Mouse (Mus musculus) liver, embryonic 11.5 days (tissue): Measurements from ENCODE around the gene Alg12. TPM values are rescaled to one million over a fixed set of nuclear protein-coding genes. Genes with fewer than 3 reads are reported as not detected.
A peak's percentile ranks its signal among the peaks of the same experiment; 100 is the strongest.

Source experiments
- ATAC-seq: fragments of 200-750 bp; cut with Nextera tagmentation; replicated peaks from 2 replicates; pipeline ENCODE4 v1.8.0; 2017; ENCODE audit warnings: moderate number of reproducible peaks, mild to moderate bottlenecking, moderate TSS enrichment, moderate library complexity; ENCODE audit not compliant: low FRiP score
- DNase-seq: peaks from one replicate; pipeline ENCODE4 v3.0.0-alpha.2; 2017; ENCODE audit warnings: low spot score
- H3K27ac ChIP-seq: fragments of 300-500 bp; sonication (generic); 2 replicates; pipeline ENCODE4 v1.5.1; 2014; ENCODE audit warnings: mild to moderate bottlenecking, low read depth, low read length, control low read depth
- H3K27me3 ChIP-seq: fragments of 300-500 bp; sonication (generic); replicated peaks from 2 replicates; pipeline ENCODE4 v1.6.1; 2014; ENCODE audit warnings: low read length, mixed read lengths; ENCODE audit not compliant: control insufficient read depth, insufficient read depth
- H3K36me3 ChIP-seq: fragments of 300-500 bp; sonication (generic); 2 replicates; pipeline ENCODE4 v1.6.1; 2014; ENCODE audit warnings: mild to moderate bottlenecking, low read length, moderate library complexity, mixed read lengths; ENCODE audit not compliant: control insufficient read depth, insufficient read depth
- H3K4me1 ChIP-seq: fragments of 300-500 bp; sonication (generic); replicated peaks from 2 replicates; pipeline ENCODE4 v1.6.1; 2014; ENCODE audit warnings: low read length, mixed read lengths; ENCODE audit not compliant: control insufficient read depth, insufficient read depth
- H3K4me2 ChIP-seq: fragments of 300-500 bp; sonication (generic); 2 replicates; pipeline ENCODE4 v1.6.1; 2014; ENCODE audit warnings: mild to moderate bottlenecking, control low read depth, moderate library complexity
- H3K4me3 ChIP-seq: fragments of 300-500 bp; sonication (generic); 2 replicates; pipeline ENCODE4 v1.5.1; 2014; ENCODE audit warnings: low read depth, low read length, control low read depth
- H3K9ac ChIP-seq: fragments of 300-500 bp; sonication (generic); 2 replicates; pipeline ENCODE4 v1.6.1; 2014; ENCODE audit warnings: low read depth, low read length, control low read depth
- H3K9me3 ChIP-seq: fragments of 300-500 bp; sonication (generic); 2 replicates; pipeline ENCODE4 v1.6.1; 2016; ENCODE audit warnings: low read length, inconsistent platforms, mixed read lengths; ENCODE audit not compliant: control insufficient read depth
- WGBS: fragments of 180-500 bp; shearing (Covaris S2); extraction: QIAGEN DNeasy Blood & Tissue Kit; methylation state at CpG from one replicate; pipeline ENCODE4 v1.1.7; 2014; 5-methylcytosine and 5-hydroxymethylcytosine counted together
- polyA plus RNA-seq: library from polyadenylated mRNA; unstranded; fragments of >200 nt; fragmentation: Nextera tagmentation; extraction: Ambion mirVana; gene quantifications from 2 replicates; pipeline ENCODE4 v1.2.1, GENCODE M21; 2014

The Alg12 gene
- polyA plus RNA-seq, 1 experiment from 2014 or later: 13.9 TPM

DNA sequence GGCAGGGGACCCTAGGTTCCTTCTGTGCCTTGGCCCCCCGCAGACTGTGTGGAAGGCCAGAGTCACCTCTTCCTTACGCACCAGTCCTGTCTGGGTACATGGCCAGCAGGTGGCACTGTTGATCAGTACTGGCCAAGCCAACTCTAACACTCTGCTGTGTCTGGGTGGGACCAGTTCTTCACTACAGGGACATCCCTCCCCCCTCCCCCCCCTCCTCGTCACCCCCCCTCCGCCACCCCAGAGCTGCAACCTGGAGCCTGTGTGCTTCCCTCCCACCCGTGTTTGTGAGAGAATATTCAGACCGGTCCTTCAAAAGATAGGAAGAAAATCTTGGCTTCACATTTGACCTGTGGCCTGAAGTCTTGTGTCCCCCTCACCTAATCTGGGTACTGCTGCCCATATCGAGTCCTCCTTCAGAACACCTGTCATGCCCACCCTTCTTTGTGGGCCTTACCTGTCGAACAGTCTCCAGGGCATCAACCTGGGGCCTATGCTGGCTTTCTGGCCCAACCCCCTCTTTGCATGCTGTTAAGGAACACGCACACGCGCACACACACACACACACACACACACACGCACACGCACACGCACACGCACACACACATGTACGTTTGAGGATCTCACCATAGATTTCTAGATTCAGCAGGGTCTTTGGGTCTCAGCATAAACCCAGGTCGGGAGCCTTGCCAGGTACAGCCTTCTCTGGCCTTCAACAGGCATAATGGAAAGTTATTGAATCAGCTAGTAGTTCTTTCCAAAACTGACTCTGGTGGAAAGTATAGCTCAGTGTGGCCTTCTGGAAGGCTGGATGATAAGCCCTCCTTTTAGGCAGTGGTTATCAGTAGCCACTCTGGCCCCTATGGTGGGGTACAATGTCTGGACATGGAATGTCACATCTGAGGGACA lies 9.9 kb upstream of the Alg12 start:
- WGBS: 52% methylated on average over 17 of the region's 17 CpGs
- H3K9me3 ChIP-seq: no peaks in the 10 kb centered on the region
- ATAC-seq (peak; percentile 78), DNase-seq (peak; percentile 81)
- no peak overlapping the region for H3K4me3 ChIP-seq
- no peak overlapping the region for H3K9ac ChIP-seq
- no peaks in the 10 kb centered on the region; the same call in none of the 2 replicates for H3K4me1 ChIP-seq
- H3K4me2 ChIP-seq: no peak overlapping the region
- H3K27ac ChIP-seq: no peak overlapping the region
- no peaks in the 10 kb centered on the region for H3K27me3 ChIP-seq
- peaks cover 16% of the 10 kb centered on the region for H3K36me3 ChIP-seq

DNA sequence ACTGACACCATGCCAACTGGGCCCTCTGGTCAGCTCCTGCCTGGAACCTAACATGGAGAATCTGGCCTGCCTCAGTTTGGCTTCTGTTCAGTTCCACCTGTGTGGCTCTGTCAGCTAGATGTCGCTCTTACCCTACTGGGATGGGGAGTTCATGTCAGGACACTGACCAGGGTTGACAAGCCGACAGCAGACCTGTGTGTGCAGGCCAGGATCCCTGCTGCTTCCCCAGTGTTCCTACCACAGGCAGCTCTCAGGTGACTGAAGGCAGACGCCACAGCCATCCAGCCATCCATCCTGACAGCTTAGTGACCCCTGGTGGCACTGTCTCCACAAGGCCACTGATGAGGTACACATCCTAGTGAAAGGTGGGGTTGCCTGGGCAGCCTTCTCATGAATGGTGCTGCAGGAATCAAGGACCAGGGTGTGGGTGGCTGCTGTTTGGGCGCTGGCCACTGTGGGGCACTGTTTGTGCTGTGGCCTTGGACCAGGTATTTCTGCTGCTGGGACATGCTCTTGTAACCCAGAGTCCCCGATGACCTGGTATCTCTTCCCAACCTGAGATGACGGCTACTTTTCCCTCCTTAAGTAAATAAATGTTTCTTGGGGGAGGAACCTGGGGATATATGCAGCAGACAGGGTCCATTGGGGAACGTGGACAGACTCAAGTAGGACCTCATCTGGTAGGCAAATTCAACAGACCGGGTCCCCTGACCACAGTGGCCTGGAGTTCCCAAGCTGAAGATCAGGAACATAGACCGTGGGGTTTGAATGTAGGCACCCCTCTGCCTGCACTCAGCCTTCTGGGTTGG lies 9.1 kb upstream of the Alg12 start:
- Histone ChIP-seq H3K9me3 (no peaks in the 10 kb centered on the region), H3K27me3 (no peaks in the 10 kb centered on the region), H3K9ac (no peak overlapping the region), H3K4me3 (no peak overlapping the region), H3K36me3 (peaks cover 22% of the 10 kb centered on the region), H3K4me2 (no peak overlapping the region), H3K4me1 (no peaks in the 10 kb centered on the region; the same call in none of the 2 replicates), H3K27ac (no peak overlapping the region)
- ATAC-seq (peak; percentile 65), DNase-seq (peak; percentile 74)
- 31% methylated on average over 9 of the region's 9 CpGs for whole genome bisulfite sequencing

DNA sequence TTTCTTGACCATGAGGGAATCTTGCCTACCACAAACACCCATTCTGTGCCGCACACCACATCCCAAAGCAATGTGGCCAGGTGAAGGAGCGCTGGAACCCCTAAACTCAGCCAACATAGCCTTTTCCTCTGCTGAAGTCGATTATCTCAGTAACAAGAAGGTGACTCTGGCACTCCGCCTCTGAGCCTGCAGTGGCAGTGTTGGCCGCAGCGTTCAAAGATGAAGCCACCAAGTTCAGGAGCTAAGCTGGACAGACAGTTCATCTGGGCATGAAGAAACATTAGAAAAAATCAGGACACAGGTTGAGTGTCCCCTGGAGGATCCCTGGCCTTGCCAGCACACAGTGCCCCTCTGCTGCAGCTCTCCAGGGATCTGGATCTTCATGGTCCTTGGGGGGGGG lies 8.3 kb upstream of the Alg12 start:
- Histone ChIP-seq H3K4me1 (no peaks in the 10 kb centered on the region), H3K4me2 (no peak overlapping the region), H3K4me3 (no peak overlapping the region), H3K27me3 (no peaks in the 10 kb centered on the region), H3K27ac (no peak overlapping the region), H3K9ac (no peak overlapping the region), H3K36me3 (peaks cover 26% of the 10 kb centered on the region), H3K9me3 (no peaks in the 10 kb centered on the region)
- ATAC-seq: no peak
- 90% methylated on average over 6 of the region's 6 CpGs for WGBS
- no peak for DNase-seq

DNA sequence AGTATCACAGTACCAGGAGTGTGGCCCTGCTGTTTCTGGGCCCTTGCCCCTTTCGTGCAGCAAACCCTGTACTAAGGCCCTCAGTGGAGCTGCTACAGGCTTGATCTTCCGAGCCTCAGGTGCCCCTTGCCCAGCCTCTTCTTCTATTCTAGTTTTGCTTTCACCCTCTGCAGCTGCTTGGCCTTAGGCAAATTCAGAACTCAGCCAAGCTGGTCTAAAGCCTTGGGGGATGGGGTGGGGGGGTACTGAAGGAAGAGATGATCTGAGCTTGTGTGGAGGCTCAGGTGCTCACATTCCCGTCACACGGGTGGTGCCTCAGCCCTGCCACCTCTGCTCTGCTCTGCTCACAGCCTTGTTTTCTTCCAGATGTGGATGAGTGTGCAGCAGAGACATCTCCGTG lies 4.3 kb upstream of the Alg12 start:
- DNase-seq (no peak), ATAC-seq (no peak)
- H3K4me3 ChIP-seq: no peak overlapping the region
- no peak overlapping the region for H3K4me2 ChIP-seq
- 86% methylated on average over 5 of the region's 5 CpGs for WGBS
- no peaks in the 10 kb centered on the region for H3K27me3 ChIP-seq
- H3K9ac ChIP-seq: no peak overlapping the region
- H3K27ac ChIP-seq: no peak overlapping the region
- no peaks in the 10 kb centered on the region for H3K9me3 ChIP-seq
- H3K36me3 ChIP-seq: peaks cover 26% of the 10 kb centered on the region
- H3K4me1 ChIP-seq: no peaks in the 10 kb centered on the region

DNA sequence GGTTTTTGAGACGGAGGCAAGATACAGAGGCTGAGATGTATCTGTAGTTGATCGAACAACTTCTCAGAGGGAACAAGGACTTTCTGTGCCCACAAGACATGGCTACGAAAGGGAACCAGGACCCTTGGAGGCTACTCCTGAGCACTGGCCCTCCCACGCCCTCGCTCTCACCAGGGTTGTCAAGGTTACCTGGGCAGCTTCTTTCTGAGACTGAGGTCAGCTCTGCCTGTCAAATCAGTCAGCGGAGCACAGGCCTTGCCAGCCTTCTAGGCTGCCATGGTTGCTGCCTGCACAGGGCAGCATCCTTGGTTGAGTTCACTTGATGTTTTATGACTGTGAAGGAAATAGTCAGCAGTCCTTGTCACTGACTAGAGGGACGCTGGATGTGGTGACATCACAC lies 3.4 kb upstream of the Alg12 start:
- H3K9me3 ChIP-seq: no peaks in the 10 kb centered on the region
- peaks cover 26% of the 10 kb centered on the region for H3K36me3 ChIP-seq
- H3K9ac ChIP-seq: no peak overlapping the region
- no peak overlapping the region for H3K4me3 ChIP-seq
- H3K4me2 ChIP-seq: no peak overlapping the region
- no peaks in the 10 kb centered on the region for H3K4me1 ChIP-seq
- ATAC-seq (no peak), DNase-seq (no peak)
- H3K27ac ChIP-seq: no peak overlapping the region
- WGBS: 88% methylated on average over 7 of the region's 7 CpGs
- H3K27me3 ChIP-seq: no peaks in the 10 kb centered on the region

DNA sequence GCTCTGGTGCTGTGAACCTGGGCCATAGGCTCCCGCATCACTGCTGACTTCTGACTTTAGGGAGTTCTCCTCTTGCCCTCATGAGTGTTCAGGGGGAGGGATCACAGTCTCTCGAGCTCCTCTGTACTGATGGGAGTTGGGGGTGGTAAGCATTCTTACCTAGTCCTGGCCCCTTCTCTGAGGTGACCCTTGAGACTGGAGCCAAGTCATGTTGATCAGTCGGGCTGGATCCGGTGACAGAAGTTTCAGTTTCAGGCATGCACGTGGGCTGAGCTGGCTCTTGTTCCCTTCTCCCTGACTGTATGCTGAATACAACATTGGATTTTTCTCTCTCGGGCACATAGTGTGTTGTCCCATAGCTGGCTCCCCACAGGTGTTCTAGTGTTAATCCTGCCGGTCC lies 2.3 kb upstream of the Alg12 start:
- DNase-seq (no peak), ATAC-seq (no peak)
- H3K4me2 ChIP-seq: no peak overlapping the region
- no peak overlapping the region for H3K9ac ChIP-seq
- no peak overlapping the region; the same call in 1 of the 2 replicates for H3K4me3 ChIP-seq
- peaks cover 26% of the 10 kb centered on the region for H3K36me3 ChIP-seq
- 90% methylated on average over 7 of the region's 7 CpGs for WGBS
- H3K4me1 ChIP-seq: no peaks in the 10 kb centered on the region
- no peaks in the 10 kb centered on the region for H3K27me3 ChIP-seq
- H3K9me3 ChIP-seq: no peaks in the 10 kb centered on the region
- H3K27ac ChIP-seq: no peak overlapping the region

DNA sequence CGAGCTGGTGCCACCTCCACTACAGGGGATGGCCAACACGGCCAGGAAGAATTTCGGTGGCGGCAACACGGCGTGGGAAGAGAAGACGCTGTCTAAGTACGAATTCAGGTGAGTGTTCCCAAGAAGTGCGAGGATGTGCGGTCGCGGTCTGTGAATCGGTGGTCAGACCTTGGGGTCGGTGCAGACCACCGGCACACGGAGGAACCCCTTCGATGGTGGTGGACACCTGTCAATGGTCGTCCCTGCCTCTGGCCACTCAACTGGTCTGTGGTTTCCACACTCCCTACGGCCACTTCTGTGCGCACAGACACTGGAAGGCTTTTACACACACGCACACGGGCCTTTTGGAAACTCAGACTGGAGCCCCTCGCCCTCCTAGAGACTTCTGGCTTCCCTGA lies 787 bp upstream of the Alg12 start:
- ATAC-seq (no peak), DNase-seq (no peak)
- H3K27ac ChIP-seq: peak overlapping the region; percentile 34; the same call in 1 of the 2 replicates
- H3K27me3 ChIP-seq: no peaks in the 10 kb centered on the region
- H3K36me3 ChIP-seq: peaks cover 27% of the 10 kb centered on the region
- peak overlapping the region; percentile 94 for H3K4me3 ChIP-seq
- H3K9ac ChIP-seq: peak overlapping the region; percentile 86
- WGBS: 2% methylated on average over 23 of the region's 23 CpGs
- H3K4me2 ChIP-seq: peak overlapping the region; percentile 93
- no peaks in the 10 kb centered on the region for H3K4me1 ChIP-seq
- H3K9me3 ChIP-seq: no peaks in the 10 kb centered on the region

DNA sequence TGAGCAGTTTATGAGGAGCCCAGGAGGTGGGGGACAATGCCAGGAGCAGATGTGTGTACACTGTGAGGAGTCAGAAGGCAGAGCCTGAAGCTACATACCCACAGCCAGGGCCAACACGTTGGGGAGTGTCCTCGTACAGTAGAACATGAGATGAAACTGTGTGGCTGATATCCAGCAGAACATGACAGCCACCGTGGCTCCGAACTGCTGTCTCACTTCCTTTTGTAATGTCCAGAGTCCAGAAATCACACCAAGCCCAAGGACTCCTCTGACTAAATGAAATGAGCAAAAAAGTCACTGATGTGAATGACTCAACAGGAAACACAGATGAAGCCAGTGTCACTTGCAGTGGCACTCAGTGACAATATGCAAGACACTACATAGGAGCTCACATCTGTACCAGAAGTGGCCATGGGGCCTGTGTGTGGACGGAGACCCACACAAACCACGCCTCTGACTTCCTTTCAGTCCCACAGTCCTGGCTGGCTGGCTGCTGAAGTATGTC lies 3.9 kb downstream of the Alg12 start:
- Histone ChIP-seq H3K36me3 (peaks cover 16% of the 10 kb centered on the region), H3K4me2 (no peak overlapping the region), H3K27ac (0 out of 2 replicates have a peak overlapping the region, but pooled peaks have one; percentile 21), H3K4me3 (no peak overlapping the region), H3K27me3 (no peaks in the 10 kb centered on the region), H3K9me3 (no peaks in the 10 kb centered on the region), H3K4me1 (no peaks in the 10 kb centered on the region), H3K9ac (no peak overlapping the region)
- ATAC-seq (no peak), DNase-seq (no peak)
- 71% methylated on average over 6 of the region's 6 CpGs for WGBS
